ENCODE assay signal across 13 mouse cellular contexts in genomic region chr2:135225604-135226025, GRCm38 (mm10).
DNase-seq lines count a peak whose midpoint lies in the region; ATAC-seq and TF ChIP-seq lines count a peak whose summit lies in the region.
"Had no signal": no experiment of that assay in that cellular context is flagged by ENCODE, and none has a peak within 500 bp of the region (broad histone marks: within the 10 kb centered on the region; RNA-seq: fewer than 3 reads in every experiment).

No protein-coding gene starts in this region.

- peak; percentile 35 for DNase-seq in kidney, adult 11 months
- DNase-seq in heart, postnatal 10 days, result peak; percentile 27 to 38
- peak; percentile 13 to 23 for DNase-seq in kidney, postnatal 4 days
- DNase-seq in lung, postnatal 4 days, result peak; percentile 11 to 27
- no peak for DNase-seq in forebrain, postnatal 0 days
- no peak for DNase-seq in gastrocnemius, postnatal 36 days
- DNase-seq: liver, postnatal 0 days; midbrain, embryonic 14.5 days; thymus, postnatal 4 days had no signal

- intact Hi-C loops in heart, postnatal 10 days (cut with DNase I), result loop anchor here (2.0 to 5.0 kb wide), 2 partner anchors 33 to 438 kb away; partner anchors contain the start of gene Plcb1
- intact Hi-C loops in gastrocnemius, postnatal 36 days (cut with DNase I), result no loop called here

- no peak overlapping the region; the same call in 1 of the 2 replicates for H3K27ac ChIP-seq in kidney, embryonic 16.5 days (ENCODE audit: low read length)
- no peak overlapping the region for H3K27ac ChIP-seq in forebrain, postnatal 0 days (ENCODE audit: low read depth, low read length)
- H3K27ac ChIP-seq: hindbrain, embryonic 15.5 days; stomach, embryonic 15.5 days had no signal

- H3K9ac ChIP-seq in kidney, embryonic 16.5 days (replicated peaks; ENCODE audit: low read length), result no peak overlapping the region
- no peak overlapping the region for H3K9ac ChIP-seq in forebrain, postnatal 0 days
- H3K9ac ChIP-seq: hindbrain, embryonic 15.5 days; liver, postnatal 0 days; stomach, embryonic 15.5 days had no signal

- no peaks in the 10 kb centered on the region for H3K4me1 ChIP-seq in kidney, embryonic 16.5 days (ENCODE audit: insufficient read depth, low read length)
- no peaks in the 10 kb centered on the region for H3K4me1 ChIP-seq in forebrain, postnatal 0 days (ENCODE audit: insufficient read depth)
- H3K4me1 ChIP-seq: hindbrain, embryonic 15.5 days; stomach, embryonic 15.5 days had no signal

- 56% methylated on average over 3 of the region's 3 CpGs for WGBS in kidney, embryonic 16.5 days
- WGBS in forebrain, postnatal 0 days, result 51% methylated on average over 3 of the region's 3 CpGs

- no peak overlapping the region for H3K4me3 ChIP-seq in kidney, embryonic 16.5 days (ENCODE audit: low read length)
- no peak overlapping the region for H3K4me3 ChIP-seq in forebrain, postnatal 0 days (ENCODE audit: low read depth, low read length)
- H3K4me3 ChIP-seq: hindbrain, embryonic 15.5 days; stomach, embryonic 15.5 days had no signal

- no peak for TF ChIP-seq CTCF in forebrain, postnatal 0 days (IDR thresholded peaks at IDR 0.05; ENCODE audit: low read depth)

- no peaks in the 10 kb centered on the region for H3K36me3 ChIP-seq in kidney, embryonic 16.5 days (ENCODE audit: insufficient read depth, low read length)
- H3K36me3 ChIP-seq in forebrain, postnatal 0 days (ENCODE audit: insufficient read depth), result no peaks in the 10 kb centered on the region
- H3K36me3 ChIP-seq: hindbrain, embryonic 15.5 days; stomach, embryonic 15.5 days had no signal

- no peaks in the 10 kb centered on the region for H3K27me3 ChIP-seq in kidney, embryonic 16.5 days (ENCODE audit: insufficient read depth, low read length)
- no peaks in the 10 kb centered on the region for H3K27me3 ChIP-seq in forebrain, postnatal 0 days (ENCODE audit: insufficient read depth, low read length)
- H3K27me3 ChIP-seq: CH12.LX; hindbrain, embryonic 15.5 days; stomach, embryonic 15.5 days had no signal

- H3K9me3 ChIP-seq in kidney, embryonic 16.5 days (ENCODE audit: low read length), result no peaks in the 10 kb centered on the region
- no peaks in the 10 kb centered on the region for H3K9me3 ChIP-seq in forebrain, postnatal 0 days (ENCODE audit: low read length)
- H3K9me3 ChIP-seq: hindbrain, embryonic 15.5 days; stomach, embryonic 15.5 days had no signal

- no peak overlapping the region for H3K4me2 ChIP-seq in kidney, embryonic 16.5 days (replicated peaks; ENCODE audit: low read depth, low read length)
- H3K4me2 ChIP-seq in forebrain, postnatal 0 days (ENCODE audit: low read depth), result no peak overlapping the region
- H3K4me2 ChIP-seq: hindbrain, embryonic 15.5 days; stomach, embryonic 15.5 days had no signal

- no peak for ATAC-seq in kidney, embryonic 16.5 days (ENCODE audit: low FRiP score, low TSS enrichment)
- no peak for ATAC-seq in forebrain, postnatal 0 days
- ATAC-seq: liver, postnatal 0 days had no signal

Comparison
In these comparisons a context has a peak if more than half of its experiments do, and no peak if none do; other contexts are left out.
1. DNase-seq: peak in kidney, adult 11 months (single experiment), heart, postnatal 10 days (2 of 2), kidney, postnatal 4 days (2 of 2) and lung, postnatal 4 days (2 of 2); none in forebrain, postnatal 0 days (single experiment) and gastrocnemius, postnatal 36 days (0 of 2).